Mouse (Mus musculus): ENCODE measurements around the gene P2ry10. TPM values are rescaled to one million over a fixed set of nuclear protein-coding genes. Genes with fewer than 3 reads are reported as not detected.
"Not testable (repeated sequence)": the region's sequence is repeated elsewhere in the genome, so short reads cannot be mapped to it uniquely, and the experiment has no call there.

Gene P2ry10
- not detected in 2 replicates for polyA plus RNA-seq (2012; ENCODE audit: insufficient read depth, insufficient read length, missing spikeins)

GRCm38 (mm10) chrX:107088177-107088576, at the start of gene P2ry10:
Gene P2ry10, plus strand, starts transcription at chrX:107088492.
- Histone ChIP-seq H3K4me3 (ENCODE audit: insufficient read depth, low read length) (no peak within 1 kb of the TSS), H3K4me1 (ENCODE audit: control insufficient read depth, insufficient read depth, low read length) (no peaks in the 10 kb centered on the region; the same call in 1 of the 2 replicates), H3K27ac (ENCODE audit: insufficient read depth, low read depth, low read length) (no peak within 1 kb of the TSS)
- TF ChIP-seq POLR2A (IDR thresholded peaks at IDR 0.05; ENCODE audit: borderline replicate concordance, low read depth, low read length) (no peak), CTCF (IDR thresholded peaks at IDR 0.05; ENCODE audit: low read depth, low read length) (no peak)

GRCm38 (mm10) chrX:107039146-107039545, 49.1 kb upstream of the P2ry10 start:
- Histone ChIP-seq H3K27ac (ENCODE audit: insufficient read depth, low read depth, low read length) (no peak overlapping the region), H3K4me1 (ENCODE audit: control insufficient read depth, insufficient read depth, low read length) (no peaks in the 10 kb centered on the region), H3K4me3 (ENCODE audit: insufficient read depth, low read length) (no peak overlapping the region)
- TF ChIP-seq POLR2A (IDR thresholded peaks at IDR 0.05; ENCODE audit: borderline replicate concordance, low read depth, low read length) = no peak
- TF ChIP-seq CTCF (IDR thresholded peaks at IDR 0.05; ENCODE audit: low read depth, low read length) = no peak

GRCm38 (mm10) chrX:107039635-107040034, 48.7 kb upstream of the P2ry10 start:
- H3K4me3 ChIP-seq (ENCODE audit: insufficient read depth, low read length) = no peak overlapping the region
- TF ChIP-seq POLR2A (IDR thresholded peaks at IDR 0.05; ENCODE audit: borderline replicate concordance, low read depth, low read length) = no peak
- no peak overlapping the region for H3K27ac ChIP-seq (ENCODE audit: insufficient read depth, low read depth, low read length)
- H3K4me1 ChIP-seq (ENCODE audit: control insufficient read depth, insufficient read depth, low read length) = no peaks in the 10 kb centered on the region

GRCm38 (mm10) chrX:107042367-107042766, 45.9 kb upstream of the P2ry10 start:
- Histone ChIP-seq H3K27ac (ENCODE audit: insufficient read depth, low read depth, low read length) (no peak overlapping the region), H3K4me3 (ENCODE audit: insufficient read depth, low read length) (no peak overlapping the region), H3K4me1 (ENCODE audit: control insufficient read depth, insufficient read depth, low read length) (no peaks in the 10 kb centered on the region)
- no peak for TF ChIP-seq CTCF (IDR thresholded peaks at IDR 0.05; ENCODE audit: low read depth, low read length)
- no peak for TF ChIP-seq POLR2A (IDR thresholded peaks at IDR 0.05; ENCODE audit: borderline replicate concordance, low read depth, low read length)

- not testable (repeated sequence) for H3K27ac ChIP-seq (ENCODE audit: insufficient read depth, low read depth, low read length); H3K4me3 ChIP-seq (ENCODE audit: insufficient read depth, low read length); H3K4me1 ChIP-seq (ENCODE audit: control insufficient read depth, insufficient read depth, low read length)
These were observed 4.9 kb upstream of the P2ry10 start for GRCm38 (mm10) chrX:107083407-107083806.

- Histone ChIP-seq H3K4me1 (ENCODE audit: control insufficient read depth, insufficient read depth, low read length) (no peaks in the 10 kb centered on the region; the same call in 1 of the 2 replicates), H3K4me3 (ENCODE audit: insufficient read depth, low read length) (no peak overlapping the region), H3K27ac (ENCODE audit: insufficient read depth, low read depth, low read length) (no peak overlapping the region)
- TF ChIP-seq CTCF (IDR thresholded peaks at IDR 0.05; ENCODE audit: low read depth, low read length) = no peak
- no peak for TF ChIP-seq POLR2A (IDR thresholded peaks at IDR 0.05; ENCODE audit: borderline replicate concordance, low read depth, low read length)
These were observed 4.0 kb upstream of the P2ry10 start for GRCm38 (mm10) chrX:107084320-107084719.

- no peak overlapping the region for H3K4me3 ChIP-seq (ENCODE audit: insufficient read depth, low read length)
- H3K27ac ChIP-seq (ENCODE audit: insufficient read depth, low read depth, low read length) = no peak overlapping the region
These were observed 839 bp downstream of the P2ry10 start for GRCm38 (mm10) chrX:107089131-107089530.

GRCm38 (mm10) chrX:107089930-107090329, 1.6 kb downstream of the P2ry10 start:
- Histone ChIP-seq H3K4me1 (ENCODE audit: control insufficient read depth, insufficient read depth, low read length) (no peaks in the 10 kb centered on the region; the same call in 1 of the 2 replicates), H3K4me3 (ENCODE audit: insufficient read depth, low read length) (no peak overlapping the region), H3K27ac (ENCODE audit: insufficient read depth, low read depth, low read length) (no peak overlapping the region)
- no peak for TF ChIP-seq POLR2A (IDR thresholded peaks at IDR 0.05; ENCODE audit: borderline replicate concordance, low read depth, low read length)
- no peak for TF ChIP-seq CTCF (IDR thresholded peaks at IDR 0.05; ENCODE audit: low read depth, low read length)

More at GRCm38 (mm10) chrX:107089131-107089530, 839 bp downstream of the P2ry10 start:
- no peaks in the 10 kb centered on the region; the same call in 1 of the 2 replicates for H3K4me1 ChIP-seq (ENCODE audit: control insufficient read depth, insufficient read depth, low read length)
- TF ChIP-seq CTCF (IDR thresholded peaks at IDR 0.05; ENCODE audit: low read depth, low read length) = no peak
- TF ChIP-seq POLR2A (IDR thresholded peaks at IDR 0.05; ENCODE audit: borderline replicate concordance, low read depth, low read length) = no peak

GRCm38 (mm10) chrX:107095633-107096032, 7.3 kb downstream of the P2ry10 start:
- TF ChIP-seq POLR2A (IDR thresholded peaks at IDR 0.05; ENCODE audit: borderline replicate concordance, low read depth, low read length) = no peak
- no peak for TF ChIP-seq CTCF (IDR thresholded peaks at IDR 0.05; ENCODE audit: low read depth, low read length)
- no peak overlapping the region for H3K4me3 ChIP-seq (ENCODE audit: insufficient read depth, low read length)
- no peak overlapping the region for H3K27ac ChIP-seq (ENCODE audit: insufficient read depth, low read depth, low read length)
- H3K4me1 ChIP-seq (ENCODE audit: control insufficient read depth, insufficient read depth, low read length) = no peaks in the 10 kb centered on the region

GRCm38 (mm10) chrX:107116333-107116732, 28.0 kb downstream of the P2ry10 start:
- TF ChIP-seq CTCF (IDR thresholded peaks at IDR 0.05; ENCODE audit: low read depth, low read length) (no peak), POLR2A (IDR thresholded peaks at IDR 0.05; ENCODE audit: borderline replicate concordance, low read depth, low read length) (no peak)
- Histone ChIP-seq H3K4me1 (ENCODE audit: control insufficient read depth, insufficient read depth, low read length) (no peaks in the 10 kb centered on the region), H3K4me3 (ENCODE audit: insufficient read depth, low read length) (no peak overlapping the region), H3K27ac (ENCODE audit: insufficient read depth, low read depth, low read length) (no peak overlapping the region)

GRCm38 (mm10) chrX:107116987-107117386, 28.7 kb downstream of the P2ry10 start:
- Histone ChIP-seq H3K4me3 (ENCODE audit: insufficient read depth, low read length) (no peak overlapping the region), H3K4me1 (ENCODE audit: control insufficient read depth, insufficient read depth, low read length) (no peaks in the 10 kb centered on the region), H3K27ac (ENCODE audit: insufficient read depth, low read depth, low read length) (no peak overlapping the region)
- TF ChIP-seq POLR2A (IDR thresholded peaks at IDR 0.05; ENCODE audit: borderline replicate concordance, low read depth, low read length) (no peak), CTCF (IDR thresholded peaks at IDR 0.05; ENCODE audit: low read depth, low read length) (no peak)
